Mouse (Mus musculus) induced T-regulatory cell, adult 2 months (primary cell): ENCODE data around the gene Zfyve26.
"Not testable (repeated sequence)": the region's sequence is repeated elsewhere in the genome, so short reads cannot be mapped to it uniquely, and the experiment has no call there.

Experiments
- DNase-seq: peaks from one replicate; pipeline ENCODE4 v3.0.0-alpha.2; 2012; ENCODE audit warnings: low read depth

The Zfyve26 gene

GRCm38 (mm10) chr12:79260154-79260553, 36.0 kb downstream of the Zfyve26 start:
- no peak for DNase-seq

GRCm38 (mm10) chr12:79254975-79255374, 41.1 kb downstream of the Zfyve26 start:
- DNase-seq, result no peak

GRCm38 (mm10) chr12:79253294-79254053, 42.6 kb downstream of the Zfyve26 start:
- DNase-seq, result no peak

GRCm38 (mm10) chr12:79248110-79248509, 48.0 kb downstream of the Zfyve26 start:
- DNase-seq, result no peak

- DNase-seq, result no peak
Measured at GRCm38 (mm10) chr12:79242921-79243320, 53.2 kb downstream of the Zfyve26 start.

- DNase-seq, result no peak
Measured at GRCm38 (mm10) chr12:79241985-79242384, 54.1 kb downstream of the Zfyve26 start.

- no peak for DNase-seq
Measured at GRCm38 (mm10) chr12:79235485-79236080, 60.5 kb downstream of the Zfyve26 start.

GRCm38 (mm10) chr12:79217511-79217910, 78.6 kb downstream of the Zfyve26 start:
- no peak for DNase-seq

GRCm38 (mm10) chr12:79211447-79211846, 84.7 kb downstream of the Zfyve26 start:
- no peak for DNase-seq

GRCm38 (mm10) chr12:79208703-79209464, 87.2 kb downstream of the Zfyve26 start, which contains the start of gene Rdh12:
Rdh12 (plus strand) TSS chr12:79208914.
- peak; percentile 71 for DNase-seq

GRCm38 (mm10) chr12:79201882-79202281, 94.2 kb downstream of the Zfyve26 start:
- no peak for DNase-seq

GRCm38 (mm10) chr12:79197105-79197504, 99.0 kb downstream of the Zfyve26 start:
- DNase-seq, result no peak

GRCm38 (mm10) chr12:79193441-79193840, 102.7 kb downstream of the Zfyve26 start:
- peak; percentile 82 for DNase-seq

GRCm38 (mm10) chr12:79192193-79192592, 103.9 kb downstream of the Zfyve26 start, which contains the start of gene Rdh11:
Rdh11 (minus strand) TSS chr12:79192293.
- no peak for DNase-seq

GRCm38 (mm10) chr12:79191701-79192100, 104.4 kb downstream of the Zfyve26 start:
- peak; percentile 92 for DNase-seq

- peak; percentile 88 for DNase-seq
Measured at GRCm38 (mm10) chr12:79190931-79191673, 105.0 kb downstream of the Zfyve26 start.

GRCm38 (mm10) chr12:79185160-79185559, 110.9 kb downstream of the Zfyve26 start:
- not testable (repeated sequence) for DNase-seq
